Mouse (Mus musculus): ENCODE measurements around the gene Pctp. TPM values are rescaled to one million over a fixed set of nuclear protein-coding genes. Genes with fewer than 3 reads are reported as not detected.

The Pctp gene
- polyA plus RNA-seq, 1 experiment from 2014 or later = 1.9 TPM

GRCm38 (mm10) chr11:89978353-89978831, 24.3 kb downstream of the Pctp start:
- Histone ChIP-seq H3K9me3 (ENCODE audit: control insufficient read depth, low read length) (no peaks in the 10 kb centered on the region), H3K4me1 (ENCODE audit: control insufficient read depth, insufficient read depth, low read length) (peaks cover 12% of the 10 kb centered on the region), H3K36me3 (ENCODE audit: control insufficient read depth, insufficient read depth, low read length) (no peaks in the 10 kb centered on the region), H3K27ac (replicated peaks; ENCODE audit: low read depth, low read length) (peak overlapping the region; percentile 61), H3K4me3 (ENCODE audit: low read depth, low read length) (no peak overlapping the region), H3K27me3 (replicated peaks; ENCODE audit: control insufficient read depth, insufficient read depth, low read length) (no peaks in the 10 kb centered on the region), H3K9ac (ENCODE audit: low read depth, low read length) (no peak overlapping the region), H3K4me2 (ENCODE audit: low read depth, low read length) (peak overlapping the region; percentile 31; the same call in 1 of the 2 replicates)
- DNase-seq (ENCODE audit: low spot score) (peak; percentile 74), ATAC-seq (ENCODE audit: low read depth) (peak; percentile 44)
- 23% methylated on average over 11 of the region's 11 CpGs for WGBS

GRCm38 (mm10) chr11:89977746-89978352, 24.8 kb downstream of the Pctp start:
- H3K27me3 ChIP-seq (replicated peaks; ENCODE audit: control insufficient read depth, insufficient read depth, low read length) = no peaks in the 10 kb centered on the region
- peak overlapping the region; percentile 61 for H3K27ac ChIP-seq (replicated peaks; ENCODE audit: low read depth, low read length)
- no peaks in the 10 kb centered on the region for H3K9me3 ChIP-seq (ENCODE audit: control insufficient read depth, low read length)
- ATAC-seq (ENCODE audit: low read depth) (peak; percentile 15), DNase-seq (ENCODE audit: low spot score) (no peak)
- 49% methylated on average over 7 of the region's 7 CpGs for WGBS
- H3K4me1 ChIP-seq (ENCODE audit: control insufficient read depth, insufficient read depth, low read length) = peaks cover 12% of the 10 kb centered on the region
- H3K4me2 ChIP-seq (ENCODE audit: low read depth, low read length) = peak overlapping the region; percentile 31; the same call in 1 of the 2 replicates
- no peak overlapping the region for H3K9ac ChIP-seq (ENCODE audit: low read depth, low read length)
- H3K36me3 ChIP-seq (ENCODE audit: control insufficient read depth, insufficient read depth, low read length) = no peaks in the 10 kb centered on the region
- H3K4me3 ChIP-seq (ENCODE audit: low read depth, low read length) = no peak overlapping the region

GRCm38 (mm10) chr11:89976361-89976760, 26.3 kb downstream of the Pctp start:
- H3K36me3 ChIP-seq (ENCODE audit: control insufficient read depth, insufficient read depth, low read length) = no peaks in the 10 kb centered on the region
- H3K27me3 ChIP-seq (replicated peaks; ENCODE audit: control insufficient read depth, insufficient read depth, low read length) = no peaks in the 10 kb centered on the region
- no peak overlapping the region for H3K9ac ChIP-seq (ENCODE audit: low read depth, low read length)
- no peak overlapping the region for H3K4me3 ChIP-seq (ENCODE audit: low read depth, low read length)
- peaks cover 12% of the 10 kb centered on the region for H3K4me1 ChIP-seq (ENCODE audit: control insufficient read depth, insufficient read depth, low read length)
- no peaks in the 10 kb centered on the region for H3K9me3 ChIP-seq (ENCODE audit: control insufficient read depth, low read length)
- ATAC-seq (ENCODE audit: low read depth) (no peak), DNase-seq (ENCODE audit: low spot score) (no peak)
- H3K27ac ChIP-seq (replicated peaks; ENCODE audit: low read depth, low read length) = no peak overlapping the region
- WGBS = 82% methylated on average over 5 of the region's 5 CpGs
- H3K4me2 ChIP-seq (ENCODE audit: low read depth, low read length) = no peak overlapping the region

- H3K27ac ChIP-seq (replicated peaks; ENCODE audit: low read depth, low read length) = no peak overlapping the region
- H3K9me3 ChIP-seq (ENCODE audit: control insufficient read depth, low read length) = no peaks in the 10 kb centered on the region
- 53% methylated on average over 3 of the region's 3 CpGs for WGBS
- ATAC-seq (ENCODE audit: low read depth) = no peak
- no peak overlapping the region for H3K9ac ChIP-seq (ENCODE audit: low read depth, low read length)
- no peaks in the 10 kb centered on the region for H3K36me3 ChIP-seq (ENCODE audit: control insufficient read depth, insufficient read depth, low read length)
- H3K4me3 ChIP-seq (ENCODE audit: low read depth, low read length) = no peak overlapping the region
- no peaks in the 10 kb centered on the region for H3K27me3 ChIP-seq (replicated peaks; ENCODE audit: control insufficient read depth, insufficient read depth, low read length)
- H3K4me2 ChIP-seq (ENCODE audit: low read depth, low read length) = no peak overlapping the region
- DNase-seq (ENCODE audit: low spot score) = no peak
- no peaks in the 10 kb centered on the region for H3K4me1 ChIP-seq (ENCODE audit: control insufficient read depth, insufficient read depth, low read length)
These were observed 31.4 kb downstream of the Pctp start for GRCm38 (mm10) chr11:89971296-89971695.

GRCm38 (mm10) chr11:89970726-89971125, 32.0 kb downstream of the Pctp start:
- H3K36me3 ChIP-seq (ENCODE audit: control insufficient read depth, insufficient read depth, low read length) = no peaks in the 10 kb centered on the region
- no peaks in the 10 kb centered on the region for H3K4me1 ChIP-seq (ENCODE audit: control insufficient read depth, insufficient read depth, low read length)
- WGBS = 55% methylated on average over 4 of the region's 4 CpGs
- no peak overlapping the region for H3K4me3 ChIP-seq (ENCODE audit: low read depth, low read length)
- DNase-seq (ENCODE audit: low spot score) = no peak
- H3K4me2 ChIP-seq (ENCODE audit: low read depth, low read length) = no peak overlapping the region
- no peaks in the 10 kb centered on the region for H3K9me3 ChIP-seq (ENCODE audit: control insufficient read depth, low read length)
- H3K27ac ChIP-seq (replicated peaks; ENCODE audit: low read depth, low read length) = no peak overlapping the region
- H3K27me3 ChIP-seq (replicated peaks; ENCODE audit: control insufficient read depth, insufficient read depth, low read length) = no peaks in the 10 kb centered on the region
- no peak for ATAC-seq (ENCODE audit: low read depth)
- H3K9ac ChIP-seq (ENCODE audit: low read depth, low read length) = no peak overlapping the region

GRCm38 (mm10) chr11:89969131-89969530, 33.6 kb downstream of the Pctp start:
- ATAC-seq (ENCODE audit: low read depth) (no peak), DNase-seq (ENCODE audit: low spot score) (no peak)
- no peaks in the 10 kb centered on the region for H3K36me3 ChIP-seq (ENCODE audit: control insufficient read depth, insufficient read depth, low read length)

GRCm38 (mm10) chr11:89950691-89951270, 51.9 kb downstream of the Pctp start:
- ATAC-seq (ENCODE audit: low read depth) = no peak
- Histone ChIP-seq H3K27ac (replicated peaks; ENCODE audit: low read depth, low read length) (no peak overlapping the region), H3K27me3 (replicated peaks; ENCODE audit: control insufficient read depth, insufficient read depth, low read length) (no peaks in the 10 kb centered on the region), H3K4me2 (ENCODE audit: low read depth, low read length) (no peak overlapping the region), H3K36me3 (ENCODE audit: control insufficient read depth, insufficient read depth, low read length) (no peaks in the 10 kb centered on the region), H3K4me3 (ENCODE audit: low read depth, low read length) (no peak overlapping the region), H3K9me3 (ENCODE audit: control insufficient read depth, low read length) (no peaks in the 10 kb centered on the region), H3K4me1 (ENCODE audit: control insufficient read depth, insufficient read depth, low read length) (no peaks in the 10 kb centered on the region), H3K9ac (ENCODE audit: low read depth, low read length) (no peak overlapping the region)
- DNase-seq (ENCODE audit: low spot score) = no peak
- WGBS = 96% methylated on average over 3 of the region's 3 CpGs

More at GRCm38 (mm10) chr11:89969131-89969530, 33.6 kb downstream of the Pctp start:
- Histone ChIP-seq H3K4me2 (ENCODE audit: low read depth, low read length) (no peak overlapping the region), H3K27me3 (replicated peaks; ENCODE audit: control insufficient read depth, insufficient read depth, low read length) (no peaks in the 10 kb centered on the region), H3K27ac (replicated peaks; ENCODE audit: low read depth, low read length) (no peak overlapping the region), H3K9me3 (ENCODE audit: control insufficient read depth, low read length) (no peaks in the 10 kb centered on the region), H3K4me3 (ENCODE audit: low read depth, low read length) (no peak overlapping the region), H3K4me1 (ENCODE audit: control insufficient read depth, insufficient read depth, low read length) (no peaks in the 10 kb centered on the region), H3K9ac (ENCODE audit: low read depth, low read length) (no peak overlapping the region)
- WGBS = 67% methylated on average over 4 of the region's 4 CpGs

- ATAC-seq (ENCODE audit: low read depth) (no peak), DNase-seq (ENCODE audit: low spot score) (no peak)
- no peak overlapping the region for H3K4me3 ChIP-seq (ENCODE audit: low read depth, low read length)
- no peak overlapping the region for H3K9ac ChIP-seq (ENCODE audit: low read depth, low read length)
- no peaks in the 10 kb centered on the region for H3K36me3 ChIP-seq (ENCODE audit: control insufficient read depth, insufficient read depth, low read length)
- H3K27me3 ChIP-seq (replicated peaks; ENCODE audit: control insufficient read depth, insufficient read depth, low read length) = no peaks in the 10 kb centered on the region
- no peak overlapping the region for H3K4me2 ChIP-seq (ENCODE audit: low read depth, low read length)
- H3K9me3 ChIP-seq (ENCODE audit: control insufficient read depth, low read length) = no peaks in the 10 kb centered on the region
- H3K4me1 ChIP-seq (ENCODE audit: control insufficient read depth, insufficient read depth, low read length) = no peaks in the 10 kb centered on the region
- 82% methylated on average over 4 of the region's 4 CpGs for WGBS
- no peak overlapping the region for H3K27ac ChIP-seq (replicated peaks; ENCODE audit: low read depth, low read length)
These were observed 54.9 kb downstream of the Pctp start for GRCm38 (mm10) chr11:89947806-89948205.

- DNase-seq (ENCODE audit: low spot score) (peak; percentile 11), ATAC-seq (ENCODE audit: low read depth) (no peak)
- H3K9me3 ChIP-seq (ENCODE audit: control insufficient read depth, low read length) = peaks cover 5% of the 10 kb centered on the region; the same call in 1 of the 2 replicates
- H3K36me3 ChIP-seq (ENCODE audit: control insufficient read depth, insufficient read depth, low read length) = no peaks in the 10 kb centered on the region
- WGBS = 73% methylated on average over 8 of the region's 8 CpGs
- H3K4me3 ChIP-seq (ENCODE audit: low read depth, low read length) = no peak overlapping the region
- H3K4me1 ChIP-seq (ENCODE audit: control insufficient read depth, insufficient read depth, low read length) = no peaks in the 10 kb centered on the region
- H3K4me2 ChIP-seq (ENCODE audit: low read depth, low read length) = no peak overlapping the region
- H3K27me3 ChIP-seq (replicated peaks; ENCODE audit: control insufficient read depth, insufficient read depth, low read length) = no peaks in the 10 kb centered on the region
- no peak overlapping the region for H3K27ac ChIP-seq (replicated peaks; ENCODE audit: low read depth, low read length)
- no peak overlapping the region for H3K9ac ChIP-seq (ENCODE audit: low read depth, low read length)
These were observed 57.5 kb downstream of the Pctp start for GRCm38 (mm10) chr11:89945159-89945558.
